Mouse (Mus musculus) thymus, adult 2 months (tissue): ENCODE data around the gene Atpif1. TPM values are rescaled to one million over a fixed set of nuclear protein-coding genes. Genes with fewer than 3 reads are reported as not detected.
A peak's percentile ranks its signal among the peaks of the same experiment; 100 is the strongest.

ENCODE experiments used
- DNase-seq: peaks from one replicate; pipeline ENCODE4 v3.0.0; 2021
- H3K27ac ChIP-seq: fragments of 200-500 bp; 2 replicates; pipeline ENCODE4 v1.5.1; 2012; ENCODE audit warnings: low read length, control low read depth; ENCODE audit not compliant: control insufficient read depth, insufficient read depth
- H3K27me3 ChIP-seq: fragments of 200-500 bp; 2 replicates; pipeline ENCODE4 v1.6.1; 2012; ENCODE audit warnings: mild to moderate bottlenecking, low read length, moderate library complexity, mixed read lengths; ENCODE audit not compliant: control insufficient read depth, insufficient read depth
- H3K36me3 ChIP-seq: fragments of 200-500 bp; 2 replicates; pipeline ENCODE4 v1.6.1; 2012; ENCODE audit warnings: mild to moderate bottlenecking, low read length, moderate library complexity; ENCODE audit not compliant: control insufficient read depth, insufficient read depth
- H3K4me1 ChIP-seq: fragments of 200-500 bp; replicated peaks from 2 replicates; pipeline ENCODE4 v1.6.1; 2012; ENCODE audit warnings: low read length; ENCODE audit not compliant: control insufficient read depth, insufficient read depth
- H3K4me3 ChIP-seq: fragments of 200-500 bp; 2 replicates; pipeline ENCODE4 v1.5.1; 2012; ENCODE audit warnings: mild to moderate bottlenecking, low read length, control low read depth, moderate library complexity; ENCODE audit not compliant: control insufficient read depth, insufficient read depth
- CTCF ChIP-seq: fragments of 200-500 bp; IDR thresholded peaks from 2 replicates; pipeline ENCODE4 v1.5.1; 2012; ENCODE audit warnings: mild to moderate bottlenecking, control low read depth, low read length, moderate library complexity, borderline replicate concordance; ENCODE audit not compliant: control insufficient read depth, poor library complexity, insufficient read depth; ENCODE audit errors: extremely low read depth
- POLR2A ChIP-seq: fragments of 200-500 bp; IDR thresholded peaks from 2 replicates; pipeline ENCODE4 v1.6.1; 2012; ENCODE audit warnings: mild to moderate bottlenecking, low read length, control low read depth, moderate library complexity; ENCODE audit not compliant: control insufficient read depth, poor library complexity, insufficient read depth; ENCODE audit errors: extremely low read depth
- WGBS: fragments of 180-500 bp; shearing (Covaris S2); methylation state at CpG from one replicate; pipeline ENCODE4 v1.1.7; 2018; 5-methylcytosine and 5-hydroxymethylcytosine counted together
- polyA plus RNA-seq: library from polyadenylated mRNA; depleted of rRNA; stranded (reverse); fragments of >200 nt; gene quantifications from 2 replicates; pipeline ENCODE4 v1.2.3, GENCODE M21; 2012

Atpif1 gene
- polyA plus RNA-seq, 1 experiment, result 109 TPM

- no peaks in the 10 kb centered on the region for H3K27me3 ChIP-seq
- WGBS, result under 1% methylated on average over 52 of the region's 52 CpGs
- peak overlapping the region; percentile 73 for H3K4me3 ChIP-seq
- H3K36me3 ChIP-seq, result no peaks in the 10 kb centered on the region
- H3K27ac ChIP-seq, result no peak overlapping the region
- DNase-seq, result peak; percentile 41
- H3K4me1 ChIP-seq, result peaks cover 12% of the 10 kb centered on the region
- no peak for TF ChIP-seq CTCF
Observed at GRCm38 (mm10) chr4:132509621-132510296, 23.7 kb downstream of the Atpif1 start.

DNA sequence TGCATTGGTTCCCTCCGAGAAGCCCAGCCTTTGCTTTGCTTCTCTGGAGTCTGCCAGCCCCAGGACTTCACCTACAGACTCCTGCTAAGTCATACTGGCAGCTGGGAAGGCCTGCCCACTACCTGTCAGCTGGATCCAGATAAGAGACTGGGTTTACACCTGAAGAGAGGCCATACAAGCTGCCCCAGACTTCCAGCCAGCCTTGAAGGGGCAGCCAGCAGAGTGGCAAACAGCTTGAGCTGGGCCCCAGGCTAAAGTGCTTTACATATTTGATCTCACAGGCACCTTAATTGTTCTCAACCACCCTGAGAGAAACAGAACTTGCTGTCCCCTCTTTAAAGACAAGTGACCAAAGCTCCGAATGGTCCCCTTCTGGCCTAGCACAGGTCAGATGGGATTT lies 26.2 kb downstream of the Atpif1 start:
- 94% methylated on average over 2 of the region's 2 CpGs for WGBS
- no peaks in the 10 kb centered on the region for H3K36me3 ChIP-seq
- DNase-seq, result no peak
- H3K27me3 ChIP-seq, result no peaks in the 10 kb centered on the region
- TF ChIP-seq CTCF (no peak), POLR2A (no peak)
- no peak overlapping the region for H3K4me3 ChIP-seq
- peaks cover 12% of the 10 kb centered on the region for H3K4me1 ChIP-seq
- no peak overlapping the region for H3K27ac ChIP-seq

DNA sequence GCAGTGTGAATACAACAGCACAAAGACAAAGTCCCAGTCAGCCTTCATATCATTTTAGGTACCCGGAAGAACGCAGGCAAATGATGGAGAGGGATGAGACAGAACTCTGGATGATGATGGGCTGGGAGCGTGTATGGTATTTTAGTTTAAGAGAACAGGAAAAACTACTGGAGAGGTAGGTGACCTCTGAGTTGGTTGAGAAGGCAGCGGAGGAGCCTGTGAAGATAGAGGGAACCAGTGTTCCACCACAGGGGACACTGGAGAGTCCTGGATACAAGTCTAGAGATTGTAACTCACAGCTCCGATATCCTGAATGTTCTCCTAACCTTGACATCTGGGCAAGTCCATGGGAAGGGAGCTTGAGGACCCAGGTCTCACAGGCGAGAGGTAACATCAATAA lies 27.2 kb downstream of the Atpif1 start:
- DNase-seq, result no peak
- H3K27ac ChIP-seq, result no peak overlapping the region
- peaks cover 12% of the 10 kb centered on the region for H3K4me1 ChIP-seq
- TF ChIP-seq CTCF, result no peak
- H3K27me3 ChIP-seq, result no peaks in the 10 kb centered on the region
- WGBS, result 93% methylated on average over 6 of the region's 6 CpGs
- no peak overlapping the region for H3K4me3 ChIP-seq
- no peaks in the 10 kb centered on the region for H3K36me3 ChIP-seq

DNA sequence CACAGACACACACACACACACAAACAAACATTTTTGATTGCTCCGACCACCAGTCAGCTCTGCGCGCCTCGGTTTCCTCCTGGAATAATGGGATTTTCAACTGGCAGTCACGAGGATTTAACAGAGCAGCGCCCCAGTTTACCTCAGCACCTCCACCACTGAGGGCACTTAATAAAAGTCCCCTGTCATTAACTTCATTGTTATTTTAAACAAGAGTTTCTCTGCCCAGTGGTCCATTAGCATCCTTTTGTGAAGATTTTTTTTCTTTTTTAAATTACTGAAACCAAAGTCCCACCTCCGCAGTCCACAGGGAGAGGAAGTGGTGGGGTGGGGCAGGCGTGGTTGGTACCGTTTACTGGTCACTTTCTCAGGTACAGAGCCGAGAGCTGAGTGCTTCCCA lies 27.7 kb downstream of the Atpif1 start:
- no peak for DNase-seq
- WGBS, result 65% methylated on average over 10 of the region's 10 CpGs
- H3K4me1 ChIP-seq, result peaks cover 10% of the 10 kb centered on the region
- TF ChIP-seq CTCF (no peak), POLR2A (no peak)
- H3K27ac ChIP-seq, result no peak overlapping the region
- no peak overlapping the region for H3K4me3 ChIP-seq
- H3K36me3 ChIP-seq, result no peaks in the 10 kb centered on the region
- H3K27me3 ChIP-seq, result no peaks in the 10 kb centered on the region

DNA sequence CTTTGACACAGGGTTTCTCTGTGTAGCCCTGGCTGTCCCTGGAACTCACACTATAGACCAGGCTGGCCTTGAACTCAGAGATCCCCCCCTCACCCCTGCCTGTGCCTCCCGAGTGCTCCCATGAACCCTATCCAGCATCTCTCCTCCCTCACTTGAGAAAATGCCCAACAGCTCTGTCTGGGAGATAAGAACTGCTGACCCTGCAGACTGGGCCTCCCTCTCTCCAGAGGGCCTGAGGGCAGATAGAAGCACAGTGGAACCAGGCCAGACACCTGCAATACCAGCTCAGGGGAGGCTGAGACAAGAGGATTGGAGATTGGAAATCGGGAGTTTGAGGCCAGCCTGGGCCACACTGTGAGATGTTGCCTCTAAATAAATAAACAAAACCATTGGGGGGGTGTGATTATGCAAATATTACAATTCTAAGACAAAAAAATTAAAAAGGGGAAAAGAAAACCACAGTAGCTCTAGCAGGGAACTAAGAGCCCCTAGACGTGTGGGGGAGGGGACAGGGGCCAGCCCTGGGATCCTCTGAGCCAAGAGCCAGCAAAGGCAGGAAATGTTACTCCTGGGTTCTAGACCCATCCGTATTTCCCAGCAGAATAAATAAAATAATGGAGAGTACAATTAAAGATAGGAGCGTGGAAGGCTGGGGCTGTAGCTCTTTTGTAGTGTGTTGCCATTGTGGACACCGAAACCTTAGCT lies 28.3 kb downstream of the Atpif1 start:
- no peak for DNase-seq
- WGBS, result 64% methylated on average over 6 of the region's 6 CpGs
- Histone ChIP-seq H3K27me3 (no peaks in the 10 kb centered on the region), H3K4me1 (peaks cover 6% of the 10 kb centered on the region), H3K36me3 (no peaks in the 10 kb centered on the region), H3K4me3 (no peak overlapping the region), H3K27ac (no peak overlapping the region)
- TF ChIP-seq CTCF, result no peak
- TF ChIP-seq POLR2A, result no peak

- 94% methylated on average over 11 of the region's 11 CpGs for WGBS
- no peaks in the 10 kb centered on the region for H3K36me3 ChIP-seq
- H3K27ac ChIP-seq, result no peak overlapping the region
- no peak overlapping the region for H3K4me3 ChIP-seq
- TF ChIP-seq POLR2A (no peak), CTCF (no peak)
- H3K4me1 ChIP-seq, result no peaks in the 10 kb centered on the region
- H3K27me3 ChIP-seq, result no peaks in the 10 kb centered on the region
- no peak for DNase-seq
Observed at GRCm38 (mm10) chr4:132503344-132503743, 30.1 kb downstream of the Atpif1 start.
